Mouse (Mus musculus) embryonic facial prominence, embryonic 12.5 days (tissue): ENCODE measurements around the gene Tnip1. TPM values are rescaled to one million over a fixed set of nuclear protein-coding genes. Genes with fewer than 3 reads are reported as not detected.

ENCODE experiments used
- ATAC-seq: fragments of 200-750 bp; cut with Nextera tagmentation; 2 replicates; pipeline ENCODE4 v1.8.0; 2017; ENCODE audit not compliant: insufficient number of reproducible peaks, insufficient read depth, low FRiP score, low TSS enrichment
- H3K27ac ChIP-seq: fragments of 300-500 bp; sonication (generic); 2 replicates; pipeline ENCODE4 v1.5.1; 2016; ENCODE audit warnings: mild to moderate bottlenecking
- H3K27me3 ChIP-seq: fragments of 300-500 bp; sonication (generic); 2 replicates; pipeline ENCODE4 v1.6.1; 2016; ENCODE audit warnings: mild to moderate bottlenecking, moderate library complexity
- H3K36me3 ChIP-seq: fragments of 300-500 bp; sonication (generic); 2 replicates; pipeline ENCODE4 v1.6.1; 2016; ENCODE audit warnings: mild to moderate bottlenecking
- H3K4me1 ChIP-seq: fragments of 300-500 bp; sonication (generic); 2 replicates; pipeline ENCODE4 v1.6.1; 2016
- H3K4me2 ChIP-seq: fragments of 300-500 bp; sonication (generic); replicated peaks from 2 replicates; pipeline ENCODE4 v1.6.1; 2016; ENCODE audit warnings: mild to moderate bottlenecking, moderate library complexity
- H3K4me3 ChIP-seq: fragments of 300-500 bp; sonication (generic); 2 replicates; pipeline ENCODE4 v1.5.1; 2016; ENCODE audit warnings: mild to moderate bottlenecking
- H3K9ac ChIP-seq: fragments of 300-500 bp; sonication (generic); 2 replicates; pipeline ENCODE4 v1.6.1; 2016; ENCODE audit warnings: mild to moderate bottlenecking, moderate library complexity
- H3K9me3 ChIP-seq: fragments of 300-500 bp; sonication (generic); 2 replicates; pipeline ENCODE4 v1.6.1; 2016; ENCODE audit warnings: mild to moderate bottlenecking, moderate library complexity
- WGBS: fragments of 180-500 bp; shearing (Covaris S2); methylation state at CpG from one replicate; pipeline ENCODE4 v1.1.7; 2016; 5-methylcytosine and 5-hydroxymethylcytosine counted together
- polyA plus RNA-seq: library from polyadenylated mRNA; unstranded; fragments of >200 nt; fragmentation: Nextera tagmentation; extraction: Ambion mirVana; gene quantifications from 2 replicates; pipeline ENCODE4 v1.2.1, GENCODE M21; 2016

Tnip1 gene
- polyA plus RNA-seq, 1 experiment from 2014 or later = 20.0 TPM

GRCm38 (mm10) chr11:54930318-54930979, 32.3 kb downstream of the Tnip1 start:
- no peak for ATAC-seq
- Histone ChIP-seq H3K4me3 (no peak overlapping the region), H3K4me1 (peaks cover 4% of the 10 kb centered on the region; the same call in 1 of the 2 replicates), H3K27ac (no peak overlapping the region), H3K9ac (no peak overlapping the region), H3K9me3 (no peaks in the 10 kb centered on the region), H3K36me3 (peaks cover 53% of the 10 kb centered on the region), H3K27me3 (no peaks in the 10 kb centered on the region), H3K4me2 (no peak overlapping the region)
- WGBS = 70% methylated on average over 7 of the region's 7 CpGs

GRCm38 (mm10) chr11:54929744-54930143, 33.0 kb downstream of the Tnip1 start:
- H3K9me3 ChIP-seq = no peaks in the 10 kb centered on the region
- peaks cover 56% of the 10 kb centered on the region for H3K36me3 ChIP-seq
- ATAC-seq = no peak
- no peak overlapping the region for H3K27ac ChIP-seq
- no peak overlapping the region for H3K9ac ChIP-seq
- H3K4me3 ChIP-seq = no peak overlapping the region
- no peaks in the 10 kb centered on the region for H3K4me1 ChIP-seq
- H3K4me2 ChIP-seq = no peak overlapping the region
- 90% methylated on average over 8 of the region's 8 CpGs for WGBS
- no peaks in the 10 kb centered on the region for H3K27me3 ChIP-seq

- Histone ChIP-seq H3K4me3 (no peak overlapping the region), H3K9me3 (no peaks in the 10 kb centered on the region), H3K9ac (no peak overlapping the region), H3K4me1 (no peaks in the 10 kb centered on the region), H3K27ac (no peak overlapping the region), H3K36me3 (peaks cover 59% of the 10 kb centered on the region), H3K4me2 (no peak overlapping the region), H3K27me3 (no peaks in the 10 kb centered on the region)
- 90% methylated on average over 6 of the region's 6 CpGs for WGBS
- no peak for ATAC-seq
Measured at GRCm38 (mm10) chr11:54929290-54929689, 33.4 kb downstream of the Tnip1 start.

GRCm38 (mm10) chr11:54928886-54929285, 33.8 kb downstream of the Tnip1 start:
- 82% methylated on average over 7 of the region's 7 CpGs for WGBS
- Histone ChIP-seq H3K27me3 (no peaks in the 10 kb centered on the region), H3K4me1 (no peaks in the 10 kb centered on the region), H3K9me3 (no peaks in the 10 kb centered on the region), H3K36me3 (peaks cover 60% of the 10 kb centered on the region), H3K4me3 (no peak overlapping the region), H3K27ac (no peak overlapping the region), H3K9ac (no peak overlapping the region), H3K4me2 (no peak overlapping the region)
- no peak for ATAC-seq

GRCm38 (mm10) chr11:54928219-54928618, 34.5 kb downstream of the Tnip1 start:
- Histone ChIP-seq H3K4me3 (no peak overlapping the region), H3K27me3 (no peaks in the 10 kb centered on the region), H3K4me2 (no peak overlapping the region), H3K9me3 (no peaks in the 10 kb centered on the region), H3K9ac (no peak overlapping the region), H3K4me1 (no peaks in the 10 kb centered on the region), H3K27ac (no peak overlapping the region), H3K36me3 (peaks cover 61% of the 10 kb centered on the region)
- no peak for ATAC-seq
- WGBS = 84% methylated on average over 3 of the region's 3 CpGs

- Histone ChIP-seq H3K9ac (no peak overlapping the region), H3K4me3 (no peak overlapping the region), H3K27me3 (no peaks in the 10 kb centered on the region), H3K4me1 (no peaks in the 10 kb centered on the region), H3K9me3 (no peaks in the 10 kb centered on the region), H3K36me3 (peaks cover 68% of the 10 kb centered on the region), H3K27ac (no peak overlapping the region), H3K4me2 (no peak overlapping the region)
- no peak for ATAC-seq
- 78% methylated on average over 14 of the region's 14 CpGs for WGBS
Measured at GRCm38 (mm10) chr11:54927346-54928140, 35.2 kb downstream of the Tnip1 start.

GRCm38 (mm10) chr11:54924145-54924544, 38.6 kb downstream of the Tnip1 start:
- no peak overlapping the region for H3K9ac ChIP-seq
- H3K27me3 ChIP-seq = no peaks in the 10 kb centered on the region
- H3K27ac ChIP-seq = no peak overlapping the region
- H3K4me3 ChIP-seq = no peak overlapping the region
- ATAC-seq = no peak
- 93% methylated on average over 14 of the region's 14 CpGs for WGBS
- peaks cover 70% of the 10 kb centered on the region for H3K36me3 ChIP-seq
- no peak overlapping the region for H3K4me2 ChIP-seq
- H3K9me3 ChIP-seq = no peaks in the 10 kb centered on the region
- H3K4me1 ChIP-seq = no peaks in the 10 kb centered on the region

- H3K36me3 ChIP-seq = peaks cover 72% of the 10 kb centered on the region
- no peaks in the 10 kb centered on the region for H3K4me1 ChIP-seq
- no peak overlapping the region for H3K27ac ChIP-seq
- H3K9me3 ChIP-seq = no peaks in the 10 kb centered on the region
- no peak overlapping the region for H3K4me3 ChIP-seq
- no peak overlapping the region for H3K9ac ChIP-seq
- ATAC-seq = no peak
- no peak overlapping the region for H3K4me2 ChIP-seq
- no peaks in the 10 kb centered on the region for H3K27me3 ChIP-seq
- 86% methylated on average over 3 of the region's 3 CpGs for WGBS
Measured at GRCm38 (mm10) chr11:54922488-54922887, 40.2 kb downstream of the Tnip1 start.

GRCm38 (mm10) chr11:54921798-54922197, 40.9 kb downstream of the Tnip1 start:
- no peaks in the 10 kb centered on the region for H3K9me3 ChIP-seq

GRCm38 (mm10) chr11:54920973-54921580, 41.6 kb downstream of the Tnip1 start:
- Histone ChIP-seq H3K27ac (no peak overlapping the region), H3K9ac (no peak overlapping the region), H3K4me3 (no peak overlapping the region), H3K36me3 (peaks cover 72% of the 10 kb centered on the region), H3K4me1 (no peaks in the 10 kb centered on the region), H3K9me3 (no peaks in the 10 kb centered on the region), H3K27me3 (no peaks in the 10 kb centered on the region), H3K4me2 (no peak overlapping the region)
- 70% methylated on average over 6 of the region's 6 CpGs for WGBS
- ATAC-seq = no peak

More at GRCm38 (mm10) chr11:54921798-54922197, 40.9 kb downstream of the Tnip1 start:
- no peak for ATAC-seq
- Histone ChIP-seq H3K27ac (no peak overlapping the region), H3K27me3 (no peaks in the 10 kb centered on the region), H3K4me3 (no peak overlapping the region), H3K4me1 (no peaks in the 10 kb centered on the region), H3K9ac (no peak overlapping the region), H3K4me2 (no peak overlapping the region), H3K36me3 (peaks cover 72% of the 10 kb centered on the region)
- 43% methylated on average over 7 of the region's 7 CpGs for WGBS

- no peaks in the 10 kb centered on the region for H3K9me3 ChIP-seq
- no peaks in the 10 kb centered on the region for H3K4me1 ChIP-seq
- H3K4me2 ChIP-seq = no peak overlapping the region
- peaks cover 74% of the 10 kb centered on the region for H3K36me3 ChIP-seq
- no peak for ATAC-seq
- 68% methylated on average over 11 of the region's 11 CpGs for WGBS
- no peak overlapping the region for H3K9ac ChIP-seq
- no peak overlapping the region for H3K4me3 ChIP-seq
- H3K27me3 ChIP-seq = no peaks in the 10 kb centered on the region
- no peak overlapping the region for H3K27ac ChIP-seq
Measured at GRCm38 (mm10) chr11:54920127-54920972, 42.4 kb downstream of the Tnip1 start.
